Mouse (Mus musculus) monocyte, adult 5-6 weeks (primary cell): ENCODE measurements around the gene Dhx36. TPM values are rescaled to one million over a fixed set of nuclear protein-coding genes. Genes with fewer than 3 reads are reported as not detected.

Source experiments
- ATAC-seq: fragments of 153-309, 156-312 bp; replicated peaks from 2 replicates; pipeline ENCODE4 v1.8.0; 2017; ENCODE audit warnings: mild to moderate bottlenecking; ENCODE audit not compliant: low TSS enrichment, insufficient number of reproducible peaks, severe bottlenecking, poor library complexity, low FRiP score
- total RNA-seq: library from RNA; stranded (forward); fragments of 200-1000, 200-491, 200-594 nt; gene quantifications from 3 replicates; pipeline ENCODE4 v1.2.3, GENCODE M21; 2017

Dhx36 gene
- total RNA-seq, 1 experiment from 2014 or later = 58.7 TPM

DNA sequence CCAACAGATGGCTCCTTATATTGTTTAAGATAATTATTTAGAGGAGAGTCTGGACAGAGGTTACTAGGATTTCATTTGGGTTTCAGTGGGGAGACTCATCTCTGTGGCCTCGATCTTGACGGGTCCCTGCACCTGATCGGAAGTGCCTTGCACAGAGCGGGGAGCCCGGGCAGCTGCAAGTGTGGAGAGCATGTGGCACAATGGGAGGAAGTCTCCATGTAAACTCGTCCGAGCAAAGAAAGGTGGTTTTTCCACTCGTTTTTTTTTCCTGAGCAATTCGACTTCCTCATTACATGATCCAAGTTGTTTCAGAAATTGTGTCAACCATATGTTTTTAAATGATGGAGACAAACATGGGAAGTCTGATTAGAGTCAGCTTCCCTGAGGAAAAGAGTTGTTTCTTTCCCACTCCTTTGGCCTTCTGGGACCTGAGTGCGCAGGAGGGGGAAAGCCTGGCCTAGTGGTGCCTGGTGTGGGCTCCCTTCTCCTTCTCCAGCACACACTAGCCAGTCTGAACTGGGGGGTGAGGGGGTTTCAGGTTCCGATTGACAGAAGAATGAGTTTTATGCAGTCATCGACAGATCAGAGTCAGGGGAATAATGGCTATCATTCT lies 63.1 kb downstream of the Dhx36 start:
- no peak for ATAC-seq

DNA sequence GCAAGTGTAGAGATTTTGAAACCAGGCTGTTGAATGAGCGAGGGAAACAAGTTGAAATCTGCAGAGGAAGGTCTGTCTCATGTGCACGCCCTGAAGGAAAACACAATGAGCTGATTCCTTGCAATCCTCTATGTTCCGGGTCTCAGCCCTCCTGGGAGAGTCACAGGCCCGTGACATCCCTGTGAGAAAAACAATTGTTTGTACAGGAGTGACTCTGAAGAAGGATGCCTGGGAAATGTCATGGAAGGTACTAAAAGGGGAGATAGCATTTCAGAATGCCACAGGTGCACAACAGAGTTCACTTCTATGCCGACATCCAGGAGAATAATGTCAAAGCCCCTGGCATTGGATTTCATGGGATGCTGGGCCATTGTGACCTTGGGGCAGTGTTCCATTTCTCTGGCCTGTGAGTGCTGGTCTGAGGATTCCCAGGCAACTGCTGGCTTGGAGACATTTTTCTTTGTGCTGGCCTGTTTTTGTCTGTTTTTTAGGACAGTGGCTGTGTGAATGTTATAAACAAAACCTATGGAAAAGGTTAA lies 66.3 kb downstream of the Dhx36 start:
- no peak for ATAC-seq

DNA sequence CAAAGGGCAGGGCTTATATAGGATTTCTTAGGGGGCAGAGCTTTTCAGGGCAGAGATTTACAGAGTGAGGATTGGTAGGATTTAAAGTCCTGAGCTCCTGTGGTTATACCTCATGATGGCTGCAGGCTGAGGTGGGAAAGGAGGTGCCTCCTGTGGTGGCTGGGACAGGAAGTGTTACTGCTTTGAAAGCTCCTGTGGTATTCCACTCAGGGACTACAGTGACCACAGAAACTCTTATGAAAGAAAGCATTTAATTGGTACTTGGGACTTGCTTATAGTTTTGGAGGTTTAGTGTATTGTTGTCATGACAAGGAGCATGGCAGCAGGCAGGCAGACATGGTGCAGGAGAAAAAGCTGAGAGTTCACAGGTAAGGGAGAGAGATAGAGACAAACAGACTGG lies 70.9 kb downstream of the Dhx36 start:
- ATAC-seq = no peak

DNA sequence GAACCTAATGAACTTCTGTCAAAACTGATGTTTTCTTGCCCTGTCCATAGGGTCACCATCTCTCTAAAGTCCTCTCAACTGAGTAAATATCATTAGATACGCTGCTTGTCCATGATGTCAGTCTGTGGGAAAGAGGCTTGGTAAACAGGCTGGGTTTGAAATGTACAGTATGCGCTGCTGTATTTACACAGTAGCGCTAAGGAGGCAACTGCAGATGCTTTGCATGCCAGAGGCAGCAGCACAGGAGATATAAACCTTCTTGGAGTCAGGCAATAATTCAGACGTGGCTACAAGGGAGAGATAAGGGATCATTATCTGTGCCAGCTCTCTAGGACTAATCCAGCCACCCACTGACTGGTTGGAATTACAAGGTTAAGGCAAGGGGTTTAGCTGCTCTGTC lies 73.1 kb downstream of the Dhx36 start:
- no peak for ATAC-seq

DNA sequence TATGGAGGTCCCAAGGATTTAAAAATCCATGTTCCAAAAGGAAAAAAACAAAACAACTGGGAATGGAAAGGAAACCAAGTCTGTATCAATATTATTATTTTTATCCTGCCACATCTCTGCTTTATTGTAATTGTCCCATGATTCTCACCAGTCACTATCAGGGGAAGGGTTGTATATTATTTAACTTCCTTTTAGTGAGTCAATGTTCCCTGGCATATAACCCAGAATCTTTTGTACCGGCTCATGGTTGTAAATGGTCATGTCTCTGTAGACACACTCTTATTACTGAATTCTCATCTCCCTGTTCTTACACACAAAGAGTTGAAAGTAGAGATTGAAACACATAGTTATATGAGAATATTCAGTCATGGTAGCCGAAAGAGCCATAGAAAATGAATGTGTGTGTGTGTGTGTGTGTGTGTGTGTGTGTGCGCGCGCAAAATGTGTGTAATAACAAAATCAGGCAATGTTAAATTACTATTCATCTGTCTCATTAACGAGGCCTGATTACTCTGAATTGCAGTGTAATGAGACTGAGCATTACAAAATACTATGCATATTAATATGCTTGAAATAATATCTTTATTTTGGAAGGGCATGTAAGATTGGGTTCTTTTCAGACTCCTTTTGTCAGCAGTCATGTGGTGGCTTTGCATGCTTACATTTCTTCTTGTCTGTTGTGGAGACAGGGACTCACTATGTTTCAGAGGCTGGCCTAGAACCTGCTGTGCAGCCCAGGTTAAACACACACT lies 88.2 kb downstream of the Dhx36 start:
- no peak for ATAC-seq

Other genes with a start within 250 kb of the Dhx36 start
- gene Arhgef26, start 168.7 kb downstream of the Dhx36 start, total RNA-seq = 0.11 to 0.19 TPM in 2 of 3 replicates, not detected in the other
- not detected in 3 replicates for gene Gpr149, start 98.1 kb upstream of the Dhx36 start, total RNA-seq